Mouse (Mus musculus) CH12.LX (cell line): ENCODE measurements at regions not wholly inside any gene's neighbourhood (a gene's known extent, or its start where the extent isn't known, plus 50 kb on each side); places are given as distances from the start of the nearest gene placed in this dataset.

ENCODE experiments used
- DNase-seq: peaks from one replicate; pipeline ENCODE4 v3.0.0-alpha.2; 2013; ENCODE audit errors: extremely low read depth
- H3K27ac ChIP-seq: 2 replicates; pipeline ENCODE4 v1.5.1; 2012; ENCODE audit warnings: low read depth, mild to moderate bottlenecking, control low read depth, moderate library complexity; ENCODE audit not compliant: insufficient read depth
- H3K27me3 ChIP-seq: replicated peaks from 2 replicates; pipeline ENCODE3; 2012; ENCODE audit warnings: inconsistent platforms
- H3K36me3 ChIP-seq, 2 experiments: replicated peaks in 1 of 2; 2 replicates each; pipeline versions ENCODE3 to v1.6.1; 2012; ENCODE audit warnings: inconsistent platforms in 1 of 2, low read length in 1 of 2, mild to moderate bottlenecking in 1 of 2, mixed read lengths in 1 of 2, moderate library complexity in 1 of 2; ENCODE audit not compliant: control insufficient read depth in 1 of 2, insufficient read depth in 1 of 2
- H3K4me1 ChIP-seq, 2 experiments: 2 replicates each; pipeline ENCODE4 v1.6.1; 2012; ENCODE audit warnings: inconsistent platforms in 1 of 2, moderate library complexity in 1 of 2; ENCODE audit not compliant: insufficient read depth in 2 of 2, control insufficient read depth in 1 of 2
- H3K4me2 ChIP-seq: 2 replicates; pipeline ENCODE4 v1.6.1; 2012; ENCODE audit warnings: low read depth, mild to moderate bottlenecking, control low read depth; ENCODE audit not compliant: poor library complexity, insufficient read depth, severe bottlenecking
- H3K4me3 ChIP-seq, 3 experiments: fragments of 150-350 bp in 1 of 3; sonication (generic) in 1 of 3; replicated peaks in 1 of 3; 2 replicates each; pipeline versions ENCODE3 to v1.5.1; 2011 to 2012; ENCODE audit warnings: low read depth in 2 of 3, low read length in 2 of 3, mild to moderate bottlenecking in 2 of 3, moderate library complexity in 2 of 3, control low read depth in 1 of 3, improper control_type of control experiment in 1 of 3, inconsistent platforms in 1 of 3, mixed read lengths in 1 of 3; ENCODE audit not compliant: poor library complexity in 1 of 3
- H3K79me2 ChIP-seq: replicated peaks from 2 replicates; pipeline ENCODE4 v1.6.1; 2012; ENCODE audit warnings: mild to moderate bottlenecking, moderate library complexity; ENCODE audit not compliant: control insufficient read depth, poor library complexity, insufficient read depth, severe bottlenecking; ENCODE audit errors: extremely low read depth
- H3K9ac ChIP-seq: 2 replicates; pipeline ENCODE4 v1.6.1; 2012; ENCODE audit warnings: low read depth, mild to moderate bottlenecking, control low read depth, moderate library complexity; ENCODE audit not compliant: insufficient read depth
- H3K9me3 ChIP-seq: replicated peaks from 2 replicates; pipeline ENCODE3; 2012; ENCODE audit warnings: low read length, inconsistent platforms, mixed read lengths
- BHLHE40 ChIP-seq: IDR thresholded peaks from 2 replicates; pipeline ENCODE4 v1.6.1; 2011; ENCODE audit warnings: mild to moderate bottlenecking, low read depth, low read length, improper control_type of control experiment
- CHD1 ChIP-seq: IDR thresholded peaks from 2 replicates; pipeline ENCODE4 v1.6.1; 2012; ENCODE audit warnings: low read depth, low read length, improper control_type of control experiment, inconsistent platforms
- CHD2 ChIP-seq: IDR thresholded peaks from 2 replicates; pipeline ENCODE4 v1.6.1; 2011; ENCODE audit warnings: low read length, improper control_type of control experiment
- ELF1 ChIP-seq: IDR thresholded peaks from 2 replicates; pipeline ENCODE4 v1.6.1; 2014; ENCODE audit warnings: low read depth, mild to moderate bottlenecking, inconsistent platforms, low read length, improper control_type of control experiment
- EP300 ChIP-seq: IDR thresholded peaks from 2 replicates; pipeline ENCODE4 v1.6.1; 2011; ENCODE audit warnings: low read length, improper control_type of control experiment
- ETS1 ChIP-seq: conservative IDR thresholded peaks from 2 replicates; pipeline ENCODE4 v1.6.1; 2012; ENCODE audit warnings: low read depth, mild to moderate bottlenecking, inconsistent platforms, low read length, improper control_type of control experiment, moderate library complexity
- HCFC1 ChIP-seq: IDR thresholded peaks from 2 replicates; pipeline ENCODE4 v1.6.1; 2012; ENCODE audit warnings: low read depth, mild to moderate bottlenecking, inconsistent platforms, low read length, improper control_type of control experiment
- JUN ChIP-seq: IDR thresholded peaks from 2 replicates; pipeline ENCODE4 v1.6.1; 2011; ENCODE audit warnings: low read depth, mild to moderate bottlenecking, low read length, improper control_type of control experiment, moderate library complexity; ENCODE audit not compliant: insufficient read depth
- MAFK ChIP-seq: IDR thresholded peaks from 2 replicates; pipeline ENCODE4 v1.6.1; 2011; ENCODE audit warnings: low read length, improper control_type of control experiment; ENCODE audit not compliant: insufficient replicate concordance
- MAX ChIP-seq: IDR thresholded peaks from 2 replicates; pipeline ENCODE4 v1.6.1; 2011; ENCODE audit warnings: low read length, improper control_type of control experiment
- MEF2A ChIP-seq: IDR thresholded peaks from 2 replicates; pipeline ENCODE4 v1.6.1; 2014; ENCODE audit warnings: low read depth, mild to moderate bottlenecking, inconsistent platforms, low read length, improper control_type of control experiment, borderline replicate concordance
- MYC ChIP-seq: IDR thresholded peaks from 2 replicates; pipeline ENCODE4 v1.6.1; 2011; ENCODE audit warnings: low read depth, mild to moderate bottlenecking, improper control_type of control experiment, low read length
- NELFE ChIP-seq: IDR thresholded peaks from 2 replicates; pipeline ENCODE4 v1.6.1; 2011; ENCODE audit warnings: low read depth, low read length, improper control_type of control experiment
- NRF1 ChIP-seq: IDR thresholded peaks from 2 replicates; pipeline ENCODE4 v1.6.1; 2014; ENCODE audit warnings: low read depth, mild to moderate bottlenecking, inconsistent platforms, low read length, improper control_type of control experiment, moderate library complexity
- POLR2A ChIP-seq: IDR thresholded peaks from 2 replicates; pipeline ENCODE4 v1.6.1; 2011; ENCODE audit warnings: low read depth, mild to moderate bottlenecking, improper control_type of control experiment, low read length
- POLR2AphosphoS2 ChIP-seq: IDR thresholded peaks from 2 replicates; pipeline ENCODE4 v1.6.1; 2011; ENCODE audit warnings: low read depth, low read length, improper control_type of control experiment
- RAD21 ChIP-seq: IDR thresholded peaks from 2 replicates; pipeline ENCODE4 v1.6.1; 2011; ENCODE audit warnings: low read depth, mild to moderate bottlenecking, low read length, improper control_type of control experiment, moderate library complexity
- RCOR1 ChIP-seq: conservative IDR thresholded peaks from 2 replicates; pipeline ENCODE4 v1.6.1; 2012; ENCODE audit warnings: low read depth, mild to moderate bottlenecking, inconsistent platforms, low read length, improper control_type of control experiment
- SIN3A ChIP-seq: IDR thresholded peaks from 2 replicates; pipeline ENCODE4 v1.6.1; 2012; ENCODE audit warnings: low read length, improper control_type of control experiment, inconsistent platforms
- SMC3 ChIP-seq: IDR thresholded peaks from 2 replicates; pipeline ENCODE4 v1.6.1; 2011; ENCODE audit warnings: low read depth, low read length, improper control_type of control experiment
- TBP ChIP-seq: conservative IDR thresholded peaks from 2 replicates; pipeline ENCODE4 v1.6.1; 2011; ENCODE audit warnings: low read depth, low read length, improper control_type of control experiment
- TCF12 ChIP-seq: IDR thresholded peaks from 2 replicates; pipeline ENCODE4 v1.6.1; 2014; ENCODE audit warnings: low read depth, mild to moderate bottlenecking, inconsistent platforms, low read length, improper control_type of control experiment
- USF2 ChIP-seq: conservative IDR thresholded peaks from 2 replicates; pipeline ENCODE4 v1.6.1; 2011; ENCODE audit warnings: low read depth, low read length, improper control_type of control experiment
- ZKSCAN1 ChIP-seq: IDR thresholded peaks from 2 replicates; pipeline ENCODE4 v1.6.1; 2012; ENCODE audit warnings: low read depth, inconsistent platforms, low read length, improper control_type of control experiment, borderline replicate concordance
- ZMIZ1 ChIP-seq: IDR thresholded peaks from 2 replicates; pipeline ENCODE4 v1.6.1; 2012; ENCODE audit warnings: low read depth, mild to moderate bottlenecking, inconsistent platforms, low read length, improper control_type of control experiment
- dilution Hi-C: fragments of 300-500 bp; cut with MboI; formaldehyde crosslinking; loops from 2 replicates; pipeline ENCODE4 v1.14.3; 2020; ENCODE audit warnings: low sequenced_read_pairs; ENCODE audit not compliant: extremely low pct_unique_long_range_greater_than_20kb, extremely low pct_ligation_motif_present
- in situ Hi-C: fragments of 300-500 bp; cut with MboI; formaldehyde crosslinking; loops from 3 replicates; pipeline ENCODE4 v1.14.3; 2019; ENCODE audit warnings: low sequenced_read_pairs, low pct_ligation_motif_present, low pct_unique_long_range_greater_than_20kb, mixed read lengths

DNA sequence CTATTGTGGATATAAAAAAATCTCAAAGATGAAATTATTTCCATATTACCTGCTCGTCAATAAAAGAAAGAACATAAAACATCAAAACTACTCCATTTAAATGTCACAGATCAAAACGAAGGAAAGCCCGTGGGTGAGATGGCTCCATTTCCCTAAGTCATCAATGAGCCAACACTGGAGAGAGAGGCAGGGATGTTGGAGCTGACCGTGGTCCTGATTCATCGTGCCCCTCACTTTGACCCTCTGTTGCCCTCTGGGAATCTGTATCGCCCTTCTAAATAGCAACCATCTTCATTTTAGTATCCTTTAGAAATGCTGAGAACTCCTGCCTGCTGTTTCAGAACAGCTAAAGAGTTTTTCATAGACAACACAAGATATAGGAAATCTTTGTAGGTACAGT, 87.1 kb upstream of the Cand1 start:
- Histone ChIP-seq H3K4me2 (no peak overlapping the region), H3K9ac (no peak overlapping the region), H3K27me3 (no peaks in the 10 kb centered on the region), H3K79me2 (no peaks in the 10 kb centered on the region), H3K4me3 (no peak overlapping the region), H3K9me3 (no peaks in the 10 kb centered on the region), H3K4me1 (peaks cover 2 to 11% of the 10 kb centered on the region in 2 experiments; a peak in 3 of 4 replicates), H3K36me3 (peaks cover 6 to 51% of the 10 kb centered on the region in 2 experiments), H3K27ac (no peak overlapping the region)
- dilution Hi-C loops (no loop called here), in situ Hi-C loops (no loop called here)
- TF ChIP-seq NRF1 (no peak), POLR2A (no peak; the same call in 1 of the 2 replicates), CHD1 (no peak), SMC3 (no peak), CHD2 (no peak), EP300 (no peak), ZMIZ1 (no peak), BHLHE40 (no peak), MAFK (no peak), MEF2A (no peak)
- DNase-seq: no peak

DNA sequence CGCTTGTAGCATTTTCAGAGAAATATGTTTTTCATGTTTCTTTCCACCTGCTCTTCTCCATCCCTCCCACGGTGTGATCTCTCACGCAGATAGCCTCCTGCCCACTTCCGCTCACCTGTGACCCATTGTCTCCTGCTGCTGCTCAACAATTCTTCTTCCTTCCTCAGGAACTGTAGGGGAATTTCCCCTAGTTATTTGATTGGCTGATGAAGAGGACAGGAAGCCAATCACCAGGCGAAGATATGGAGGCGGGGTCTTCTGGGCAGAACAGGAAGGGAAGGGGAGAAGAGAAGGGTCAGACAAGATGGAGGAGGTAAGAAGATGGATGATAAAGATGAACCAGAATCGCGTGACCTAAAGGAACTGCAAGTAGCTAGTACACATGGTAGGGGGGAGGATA, 80.1 kb upstream of the Cand1 start:
- Histone ChIP-seq H3K4me2 (no peak overlapping the region), H3K9me3 (no peaks in the 10 kb centered on the region), H3K4me1 (peaks cover 0 to 20% of the 10 kb centered on the region in 2 experiments; a peak in 2 of 4 replicates), H3K9ac (0 out of 2 replicates have a peak overlapping the region, but pooled peaks have one; percentile 2), H3K36me3 (peaks cover 6 to 32% of the 10 kb centered on the region in 2 experiments), H3K27ac (no peak overlapping the region), H3K27me3 (no peaks in the 10 kb centered on the region), H3K79me2 (no peaks in the 10 kb centered on the region; the same call in 1 of the 2 replicates), H3K4me3 (peak overlapping the region; percentile 73 to 77 (median 73))
- in situ Hi-C loops (no loop called here), dilution Hi-C loops (no loop called here)
- TF ChIP-seq EP300: 0 out of 2 replicates have a peak, but pooled peaks have one; percentile 17
- no peak for TF ChIP-seq CHD2
- peak; percentile 67 for TF ChIP-seq BHLHE40
- TF ChIP-seq ZKSCAN1: no peak
- TF ChIP-seq USF2: no peak
- peak; percentile 83 for TF ChIP-seq ELF1
- no peak for TF ChIP-seq MEF2A
- peak; percentile 57; the same call in 1 of the 2 replicates for TF ChIP-seq TBP
- TF ChIP-seq SIN3A: no peak; the same call in 1 of the 2 replicates
- 0 out of 2 replicates have a peak, but pooled peaks have one; percentile 54 for TF ChIP-seq RCOR1
- no peak for TF ChIP-seq JUN
- TF ChIP-seq MAX: peak; percentile 32; the same call in 1 of the 2 replicates
- TF ChIP-seq POLR2AphosphoS2: no peak
- TF ChIP-seq MAFK: no peak
- peak; percentile 28; the same call in 1 of the 2 replicates for TF ChIP-seq NELFE
- TF ChIP-seq MYC: no peak
- peak; percentile 62; the same call in 1 of the 2 replicates for TF ChIP-seq TCF12
- TF ChIP-seq POLR2A: peak; percentile 58
- TF ChIP-seq RAD21: no peak
- no peak for TF ChIP-seq SMC3
- no peak for TF ChIP-seq ZMIZ1
- TF ChIP-seq HCFC1: peak; percentile 60
- peak; percentile 45; the same call in 1 of the 2 replicates for TF ChIP-seq ETS1
- peak; percentile 95 for DNase-seq
